Mouse (Mus musculus) heart, embryonic 16.5 days (tissue): ENCODE measurements around the gene Plin3. TPM values are rescaled to one million over a fixed set of nuclear protein-coding genes. Genes with fewer than 3 reads are reported as not detected.

Experiments used
- ATAC-seq: fragments of 200-750 bp; cut with Nextera tagmentation; replicated peaks from 2 replicates; pipeline ENCODE4 v1.8.0; 2017; ENCODE audit warnings: moderate number of reproducible peaks; ENCODE audit not compliant: insufficient read depth, low FRiP score; ENCODE audit errors: extremely low read depth
- H3K27ac ChIP-seq: fragments of 300-500 bp; sonication (generic); 2 replicates; pipeline ENCODE4 v1.5.1; 2014; ENCODE audit warnings: mild to moderate bottlenecking, low read length, control low read depth, moderate library complexity
- H3K27me3 ChIP-seq: fragments of 300-500 bp; sonication (generic); 2 replicates; pipeline ENCODE4 v1.6.1; 2014; ENCODE audit warnings: low read length, mixed read lengths; ENCODE audit not compliant: control insufficient read depth, insufficient read depth
- H3K36me3 ChIP-seq: fragments of 300-500 bp; sonication (generic); 2 replicates; pipeline ENCODE4 v1.6.1; 2014; ENCODE audit not compliant: control insufficient read depth, insufficient read depth
- H3K4me1 ChIP-seq: fragments of 300-500 bp; sonication (generic); 2 replicates; pipeline ENCODE4 v1.6.1; 2014; ENCODE audit warnings: low read length, mixed read lengths; ENCODE audit not compliant: control insufficient read depth, insufficient read depth
- H3K4me2 ChIP-seq: fragments of 300-500 bp; sonication (generic); 2 replicates; pipeline ENCODE4 v1.6.1; 2014; ENCODE audit warnings: low read depth, mild to moderate bottlenecking, control low read depth, low read length
- H3K4me3 ChIP-seq: fragments of 300-500 bp; sonication (generic); 2 replicates; pipeline ENCODE4 v1.5.1; 2014; ENCODE audit warnings: mild to moderate bottlenecking, control low read depth, low read length
- H3K9ac ChIP-seq: fragments of 300-500 bp; sonication (generic); 2 replicates; pipeline ENCODE4 v1.6.1; 2014; ENCODE audit warnings: low read length, control low read depth
- H3K9me3 ChIP-seq: fragments of 300-500 bp; sonication (generic); replicated peaks from 2 replicates; pipeline ENCODE4 v1.6.1; 2016; ENCODE audit warnings: low read length; ENCODE audit not compliant: control insufficient read depth
- WGBS: fragments of 180-500 bp; shearing (Covaris S2); extraction: QIAGEN DNeasy Blood & Tissue Kit; methylation state at CpG from one replicate; pipeline ENCODE4 v1.1.7; 2014; 5-methylcytosine and 5-hydroxymethylcytosine counted together
- polyA plus RNA-seq: library from polyadenylated mRNA; unstranded; fragments of >200 nt; fragmentation: Nextera tagmentation; extraction: Ambion mirVana; gene quantifications from 2 replicates; pipeline ENCODE4 v1.2.1, GENCODE M21; 2015

Gene Plin3
- polyA plus RNA-seq, 1 experiment from 2014 or later = 89.4 TPM

GRCm38 (mm10) chr17:56303847-56304586 is 11.3 kb upstream of the Plin3 start:
- Histone ChIP-seq H3K4me1 (peaks cover 29% of the 10 kb centered on the region), H3K27me3 (no peaks in the 10 kb centered on the region)
- WGBS = under 1% methylated on average over 67 of the region's 68 CpGs

GRCm38 (mm10) chr17:56303160-56303846 is 10.6 kb upstream of the Plin3 start, which contains the start of gene Uhrf1:
Gene Uhrf1 (plus strand): TSS chr17:56303321.
- Histone ChIP-seq H3K4me3 (peak within 1 kb of the TSS; percentile 79), H3K9me3 (no peaks in the 10 kb centered on the region), H3K36me3 (peaks cover 2% of the 10 kb centered on the region), H3K4me1 (peaks cover 29% of the 10 kb centered on the region), H3K4me2 (peak within 1 kb of the TSS; percentile 99), H3K9ac (peak within 1 kb of the TSS; percentile 77), H3K27me3 (no peaks in the 10 kb centered on the region), H3K27ac (peak within 1 kb of the TSS; percentile 87)
- WGBS = under 1% methylated on average over 43 of the region's 43 CpGs
- peak; percentile 81 for ATAC-seq

More at GRCm38 (mm10) chr17:56303847-56304586, 11.3 kb upstream of the Plin3 start:
- Histone ChIP-seq H3K9ac (peak overlapping the region; percentile 77), H3K4me2 (peak overlapping the region; percentile 99), H3K36me3 (peaks cover 5% of the 10 kb centered on the region), H3K27ac (peak overlapping the region; percentile 87), H3K4me3 (peak overlapping the region; percentile 79), H3K9me3 (no peaks in the 10 kb centered on the region)
- peak; percentile 91 for ATAC-seq

DNA sequence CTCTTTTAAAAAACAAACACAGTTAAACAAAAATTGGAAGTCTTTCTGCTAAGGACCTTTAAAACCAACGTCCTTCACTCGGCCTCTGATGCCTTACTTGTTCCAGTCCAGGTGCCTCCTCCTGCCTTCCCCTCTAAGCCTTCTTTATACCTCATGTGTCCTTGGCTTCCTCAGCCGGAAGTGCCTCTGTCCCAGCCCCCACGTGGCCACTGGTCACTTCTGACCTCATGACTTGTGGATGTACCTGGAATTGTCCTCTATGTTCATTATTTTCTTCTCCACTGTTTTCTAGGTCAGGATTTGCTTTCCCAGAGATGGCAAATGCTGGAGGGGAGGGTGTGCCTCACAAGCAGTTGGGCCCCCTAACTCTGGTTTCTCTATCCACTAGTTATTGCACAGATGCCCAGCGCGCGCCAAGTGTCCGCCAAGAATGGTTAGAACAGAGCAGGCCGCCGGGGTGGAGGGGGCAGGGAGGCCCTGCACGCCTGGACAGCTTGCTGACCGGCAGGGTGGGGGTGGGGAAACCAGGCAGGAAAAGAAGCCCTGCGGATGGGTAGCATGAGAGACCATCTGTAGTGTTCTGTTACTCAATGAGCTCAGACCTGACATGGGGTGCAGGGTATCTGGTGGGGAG is 9.8 kb upstream of the Plin3 start:
- WGBS = 32% methylated on average over 13 of the region's 13 CpGs
- H3K27ac ChIP-seq = peak overlapping the region; percentile 87
- H3K9ac ChIP-seq = peak overlapping the region; percentile 77
- H3K27me3 ChIP-seq = no peaks in the 10 kb centered on the region
- no peaks in the 10 kb centered on the region for H3K9me3 ChIP-seq
- peak overlapping the region; percentile 79; the same call in 1 of the 2 replicates for H3K4me3 ChIP-seq
- 0 out of 2 replicates have a peak, but pooled peaks have one; percentile 19 for ATAC-seq
- H3K36me3 ChIP-seq = peaks cover 2% of the 10 kb centered on the region
- H3K4me1 ChIP-seq = peaks cover 29% of the 10 kb centered on the region
- peak overlapping the region; percentile 99 for H3K4me2 ChIP-seq

- WGBS = 86% methylated on average over 9 of the region's 9 CpGs
- H3K36me3 ChIP-seq = no peaks in the 10 kb centered on the region
- H3K9ac ChIP-seq = no peak within 1 kb of the TSS
- H3K9me3 ChIP-seq = no peaks in the 10 kb centered on the region
- H3K27me3 ChIP-seq = no peaks in the 10 kb centered on the region
- no peak within 1 kb of the TSS for H3K4me2 ChIP-seq
- no peak for ATAC-seq
- no peak within 1 kb of the TSS for H3K4me3 ChIP-seq
- H3K4me1 ChIP-seq = peaks cover 16% of the 10 kb centered on the region
- H3K27ac ChIP-seq = no peak within 1 kb of the TSS
Observed at GRCm38 (mm10) chr17:56300186-56300585, 7.5 kb upstream of the Plin3 start, which contains the start of gene Arrdc5. Gene Arrdc5 (minus strand): TSS chr17:56300286.

DNA sequence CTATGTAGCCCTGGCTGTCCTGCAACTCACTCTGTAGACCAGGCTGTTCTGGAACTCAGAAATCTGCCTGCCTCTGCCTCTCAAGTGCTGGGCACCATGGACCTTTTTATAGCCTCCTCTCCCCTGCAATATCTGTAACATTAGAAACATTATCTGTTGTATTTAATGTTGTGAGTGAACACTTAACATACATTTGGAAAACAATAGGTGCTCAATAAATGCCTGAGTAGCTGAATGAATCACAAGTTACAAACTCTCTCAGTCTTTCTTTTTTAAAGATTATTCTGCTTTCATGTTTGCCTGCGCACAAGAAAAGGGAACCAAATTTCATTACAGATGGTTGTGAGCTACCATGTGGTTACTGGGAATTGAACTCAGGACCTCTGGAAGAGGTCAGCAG is 5.6 kb upstream of the Plin3 start:
- WGBS = 92% methylated on average over 1 of the region's 1 CpGs
- Histone ChIP-seq H3K4me3 (no peak overlapping the region), H3K27ac (no peak overlapping the region), H3K4me2 (no peak overlapping the region), H3K4me1 (peaks cover 9% of the 10 kb centered on the region), H3K9me3 (no peaks in the 10 kb centered on the region), H3K9ac (no peak overlapping the region), H3K27me3 (no peaks in the 10 kb centered on the region), H3K36me3 (no peaks in the 10 kb centered on the region)
- ATAC-seq = no peak

- WGBS = 33% methylated on average over 1 of the region's 1 CpGs
- no peak overlapping the region for H3K27ac ChIP-seq
- no peak for ATAC-seq
- no peak overlapping the region for H3K4me2 ChIP-seq
- peaks cover 4% of the 10 kb centered on the region for H3K4me1 ChIP-seq
- H3K9ac ChIP-seq = no peak overlapping the region
- H3K9me3 ChIP-seq = no peaks in the 10 kb centered on the region
- no peak overlapping the region for H3K4me3 ChIP-seq
- H3K36me3 ChIP-seq = no peaks in the 10 kb centered on the region
- no peaks in the 10 kb centered on the region for H3K27me3 ChIP-seq
Observed at GRCm38 (mm10) chr17:56296201-56296600, 3.5 kb upstream of the Plin3 start.

DNA sequence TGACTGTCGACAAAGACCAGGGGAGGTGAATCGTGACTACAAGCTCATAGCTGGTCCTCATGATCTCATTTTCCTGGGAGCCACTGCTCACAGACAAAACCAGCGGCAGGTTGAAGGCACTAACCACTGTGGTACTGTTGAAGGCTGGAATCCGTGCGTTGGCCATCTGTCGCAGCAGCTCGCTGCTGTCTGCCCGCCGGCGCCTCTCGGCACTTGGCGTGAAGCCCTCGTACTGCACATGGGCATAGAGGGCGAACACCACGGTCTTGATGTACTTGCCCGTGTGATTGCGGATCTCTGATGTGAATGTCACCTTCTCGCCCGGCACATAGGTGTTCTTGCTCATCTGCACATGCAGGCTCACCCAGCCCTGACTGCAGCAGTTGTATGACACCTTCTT is 1.6 kb upstream of the Plin3 start:
- no peak overlapping the region for H3K4me2 ChIP-seq
- peaks cover 8% of the 10 kb centered on the region for H3K4me1 ChIP-seq
- no peak overlapping the region for H3K4me3 ChIP-seq
- no peak for ATAC-seq
- no peaks in the 10 kb centered on the region for H3K36me3 ChIP-seq
- 87% methylated on average over 19 of the region's 19 CpGs for WGBS
- H3K27ac ChIP-seq = peak overlapping the region; percentile 48; the same call in 1 of the 2 replicates
- H3K9ac ChIP-seq = no peak overlapping the region
- H3K9me3 ChIP-seq = no peaks in the 10 kb centered on the region
- H3K27me3 ChIP-seq = no peaks in the 10 kb centered on the region

GRCm38 (mm10) chr17:56293291-56293690 is 618 bp upstream of the Plin3 start:
- 74% methylated on average over 1 of the region's 1 CpGs for WGBS
- Histone ChIP-seq H3K36me3 (no peaks in the 10 kb centered on the region), H3K4me2 (no peak overlapping the region)

More at GRCm38 (mm10) chr17:56293291-56293690, 618 bp upstream of the Plin3 start:
- no peaks in the 10 kb centered on the region for H3K9me3 ChIP-seq
- ATAC-seq = no peak
- H3K27me3 ChIP-seq = no peaks in the 10 kb centered on the region
- no peak overlapping the region for H3K9ac ChIP-seq
- H3K27ac ChIP-seq = peak overlapping the region; percentile 48; the same call in 1 of the 2 replicates
- H3K4me3 ChIP-seq = no peak overlapping the region
- peaks cover 18% of the 10 kb centered on the region for H3K4me1 ChIP-seq
